In the genomic region with DNA sequence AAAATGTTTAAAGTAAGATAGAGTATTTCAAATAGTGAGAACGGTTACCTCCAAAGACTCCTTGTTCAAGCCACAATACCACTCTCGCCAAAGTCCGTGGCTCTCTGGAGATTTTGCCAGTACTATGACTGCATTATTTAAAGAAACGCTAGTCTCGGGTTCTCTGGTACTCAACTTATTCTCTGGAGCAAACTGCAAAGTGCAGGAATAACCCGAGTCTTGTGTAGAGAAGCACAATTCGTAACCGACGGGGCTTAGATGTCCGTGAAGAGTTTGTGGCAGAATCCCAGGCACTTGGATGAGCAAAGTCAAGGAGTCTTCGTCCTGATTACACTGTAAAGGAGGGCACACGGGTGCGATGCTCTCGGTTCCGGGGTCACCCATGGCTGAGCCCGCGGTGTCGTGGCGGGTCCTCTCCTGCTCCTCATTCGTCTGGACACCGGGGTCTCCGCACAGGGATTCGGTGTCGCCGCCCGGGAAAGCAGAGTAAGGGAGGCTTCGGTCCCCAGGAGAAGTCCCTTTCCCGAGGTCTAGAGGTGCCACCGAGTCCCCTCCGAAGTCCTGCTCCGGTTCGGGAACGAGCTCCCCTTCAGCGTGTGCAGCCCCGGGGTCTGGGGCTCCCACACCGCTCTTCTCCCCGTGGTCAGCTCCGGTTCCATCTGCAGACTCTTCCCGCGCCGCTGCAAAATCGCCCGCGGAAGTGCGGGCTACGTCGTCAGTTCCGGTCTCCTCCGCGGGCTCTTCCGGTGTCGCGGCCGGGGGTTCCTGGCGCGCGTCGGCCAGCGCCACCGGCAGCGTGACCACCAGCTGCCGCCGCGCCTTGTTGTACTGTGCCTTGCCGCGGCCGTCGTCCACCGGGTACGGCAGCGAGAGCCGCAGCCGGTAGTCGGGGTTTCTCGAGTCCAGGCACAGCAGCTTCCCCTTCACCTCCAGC, we compare ENCODE assay signal across 8 mouse cellular contexts. TPM values are rescaled to one million over a fixed set of nuclear protein-coding genes. Genes with fewer than 3 reads are reported as not detected.
A peak's percentile ranks its signal among the peaks of the same experiment; 100 is the strongest.
DNase-seq lines count a peak whose midpoint lies in the region; ATAC-seq lines count a peak whose summit lies in the region.

A gene (minus strand): TSS at position 661 of the 934 bp plus-strand sequence.

- H3K9me3 ChIP-seq in intestine, embryonic 14.5 days (ENCODE audit: control insufficient read depth, low read length): no peaks in the 10 kb centered on the region
- no peaks in the 10 kb centered on the region for H3K9me3 ChIP-seq in limb, embryonic 11.5 days (ENCODE audit: control insufficient read depth, low read length)
- H3K9me3 ChIP-seq in midbrain, embryonic 12.5 days: no peaks in the 10 kb centered on the region

- intact Hi-C loops in gastrocnemius, postnatal 14 days (cut with DNase I; ENCODE audit: low total_unique reads): no loop called here

- H3K4me1 ChIP-seq in intestine, embryonic 14.5 days (replicated peaks; ENCODE audit: control insufficient read depth, insufficient read depth, low read length): peaks cover 4% of the 10 kb centered on the region; the same call in 1 of the 2 replicates
- peaks cover 4% of the 10 kb centered on the region; the same call in 1 of the 2 replicates for H3K4me1 ChIP-seq in limb, embryonic 11.5 days (ENCODE audit: control insufficient read depth, insufficient read depth, low read length)
- peaks cover 26% of the 10 kb centered on the region for H3K4me1 ChIP-seq in midbrain, embryonic 12.5 days

- DNase-seq in layer of hippocampus, adult 11-12 months (ENCODE audit: low spot score): peak; percentile 71
- DNase-seq in layer of hippocampus, adult 9-10 months (ENCODE audit: low spot score): no peak
- peak; percentile 90 for DNase-seq in embryo, embryonic 10.5 days (ENCODE audit: low spot score)
- DNase-seq in gastrocnemius, postnatal 14 days: peak; percentile 70
- peak; percentile 86 for DNase-seq in intestine, embryonic 14.5 days (ENCODE audit: low spot score)
- peak; percentile 82 for DNase-seq in limb, embryonic 11.5 days (ENCODE audit: low spot score)
- DNase-seq in skeletal muscle tissue, adult 2 months (ENCODE audit: low read depth, low spot score): peak; percentile 54

- ATAC-seq in intestine, embryonic 14.5 days (replicated peaks; ENCODE audit: low FRiP score, low TSS enrichment, low read depth): peak; percentile 74
- peak; percentile 71 for ATAC-seq in limb, embryonic 11.5 days (ENCODE audit: insufficient number of reproducible peaks, low FRiP score, low TSS enrichment, low read depth)
- peak; percentile 86 for ATAC-seq in midbrain, embryonic 12.5 days (ENCODE audit: low FRiP score, low read depth)

- peaks cover 30% of the 10 kb centered on the region for H3K36me3 ChIP-seq in intestine, embryonic 14.5 days (ENCODE audit: control insufficient read depth, insufficient read depth, low read length)
- no peaks in the 10 kb centered on the region for H3K36me3 ChIP-seq in limb, embryonic 11.5 days (ENCODE audit: control insufficient read depth, insufficient read depth, low read length)
- peaks cover 19% of the 10 kb centered on the region for H3K36me3 ChIP-seq in midbrain, embryonic 12.5 days

- peak within 1 kb of the TSS; percentile 98 for H3K4me3 ChIP-seq in intestine, embryonic 14.5 days (ENCODE audit: low read depth, low read length)
- H3K4me3 ChIP-seq in limb, embryonic 11.5 days (ENCODE audit: low read depth, low read length): peak within 1 kb of the TSS; percentile 98
- H3K4me3 ChIP-seq in midbrain, embryonic 12.5 days: peak within 1 kb of the TSS; percentile 95

- H3K9ac ChIP-seq in intestine, embryonic 14.5 days (ENCODE audit: low read length): peak within 1 kb of the TSS; percentile 84
- H3K9ac ChIP-seq in limb, embryonic 11.5 days (ENCODE audit: low read length): peak within 1 kb of the TSS; percentile 90
- H3K9ac ChIP-seq in midbrain, embryonic 12.5 days (replicated peaks): peak within 1 kb of the TSS; percentile 84

- H3K4me2 ChIP-seq in intestine, embryonic 14.5 days (ENCODE audit: low read length): peak within 1 kb of the TSS; percentile 86
- H3K4me2 ChIP-seq in limb, embryonic 11.5 days (ENCODE audit: low read depth, severe bottlenecking): peak within 1 kb of the TSS; percentile 94
- peak within 1 kb of the TSS; percentile 97 for H3K4me2 ChIP-seq in midbrain, embryonic 12.5 days (replicated peaks)

- WGBS in intestine, embryonic 14.5 days: under 1% methylated on average over 75 of the region's 75 CpGs
- WGBS in limb, embryonic 11.5 days: under 1% methylated on average over 75 of the region's 75 CpGs
- WGBS in midbrain, embryonic 12.5 days: under 1% methylated on average over 72 of the region's 75 CpGs

- H3K27ac ChIP-seq in intestine, embryonic 14.5 days (ENCODE audit: low read depth): peak within 1 kb of the TSS; percentile 78
- peak within 1 kb of the TSS; percentile 78 for H3K27ac ChIP-seq in limb, embryonic 11.5 days (replicated peaks; ENCODE audit: low read depth, low read length)
- peak within 1 kb of the TSS; percentile 93 for H3K27ac ChIP-seq in midbrain, embryonic 12.5 days (replicated peaks)

- no peaks in the 10 kb centered on the region for H3K27me3 ChIP-seq in intestine, embryonic 14.5 days (replicated peaks; ENCODE audit: control insufficient read depth, insufficient read depth, low read length)
- no peaks in the 10 kb centered on the region for H3K27me3 ChIP-seq in limb, embryonic 11.5 days (ENCODE audit: control insufficient read depth, insufficient read depth, low read length)
- no peaks in the 10 kb centered on the region for H3K27me3 ChIP-seq in midbrain, embryonic 12.5 days

RNA-seq across cellular contexts. Expression of the gene that starts here (rescaled TPM):
- total RNA-seq in gastrocnemius, postnatal 14 days (2021): 1 to 10 TPM; 1.5 to 2.8 TPM
- polyA plus RNA-seq in intestine, embryonic 14.5 days (2014; fragmentation: Nextera tagmentation; extraction: Ambion mirVana): 27.5 and 32.5 TPM in 2 replicates
- 41.6 and 45.6 TPM in 2 replicates for polyA plus RNA-seq in limb, embryonic 11.5 days (2014; fragmentation: Nextera tagmentation; extraction: Ambion mirVana)
- 27.5 and 28.1 TPM in 2 replicates for polyA plus RNA-seq in midbrain, embryonic 12.5 days (2016; fragmentation: Nextera tagmentation; extraction: Ambion mirVana)
